Mouse (Mus musculus) hindbrain, postnatal 0 days (tissue): Measurements from ENCODE around the gene Hdgfl3. TPM values are rescaled to one million over a fixed set of nuclear protein-coding genes. Genes with fewer than 3 reads are reported as not detected.

Experiments used
- ATAC-seq: fragments of 200-750 bp; cut with Nextera tagmentation; 2 replicates; pipeline ENCODE4 v1.8.0; 2017; ENCODE audit warnings: mild to moderate bottlenecking, moderate TSS enrichment, moderate library complexity
- DNase-seq: peaks from one replicate; pipeline ENCODE4 v3.0.0-alpha.2; 2015; ENCODE audit warnings: low spot score
- H3K27ac ChIP-seq: fragments of 300-500 bp; sonication (generic); 2 replicates; pipeline ENCODE4 v1.5.1; 2014; ENCODE audit warnings: mild to moderate bottlenecking
- H3K27me3 ChIP-seq: fragments of 300-500 bp; sonication (generic); 2 replicates; pipeline ENCODE4 v1.6.1; 2014; ENCODE audit warnings: low read length, mixed read lengths; ENCODE audit not compliant: insufficient read depth
- H3K36me3 ChIP-seq: fragments of 300-500 bp; sonication (generic); 2 replicates; pipeline ENCODE4 v1.6.1; 2014; ENCODE audit warnings: low read length, mixed read lengths; ENCODE audit not compliant: insufficient read depth
- H3K4me1 ChIP-seq: fragments of 300-500 bp; sonication (generic); 2 replicates; pipeline ENCODE4 v1.6.1; 2014; ENCODE audit warnings: antibody characterized with exemption, low read length, mixed read lengths; ENCODE audit not compliant: insufficient read depth
- H3K4me2 ChIP-seq: fragments of 300-500 bp; sonication (generic); 2 replicates; pipeline ENCODE4 v1.6.1; 2014; ENCODE audit warnings: low read depth, mild to moderate bottlenecking, low read length, moderate library complexity, mixed read lengths
- H3K4me3 ChIP-seq: fragments of 300-500 bp; sonication (generic); 2 replicates; pipeline ENCODE4 v1.5.1; 2014; ENCODE audit warnings: low read length
- H3K9ac ChIP-seq: fragments of 300-500 bp; sonication (generic); replicated peaks from 2 replicates; pipeline ENCODE4 v1.6.1; 2014; ENCODE audit warnings: mild to moderate bottlenecking, low read length, moderate library complexity, mixed read lengths
- H3K9me3 ChIP-seq: fragments of 300-500 bp; sonication (generic); 2 replicates; pipeline ENCODE4 v1.6.1; 2016; ENCODE audit warnings: low read length, mixed read lengths
- CTCF ChIP-seq: IDR thresholded peaks from 2 replicates; pipeline ENCODE4 v1.5.1; 2016; ENCODE audit warnings: antibody characterized with exemption, control low read depth, low read depth
- WGBS: fragments of 180-500 bp; shearing (Covaris S2); extraction: QIAGEN DNeasy Blood & Tissue Kit; methylation state at CpG from one replicate; pipeline ENCODE4 v1.1.7; 2014; 5-methylcytosine and 5-hydroxymethylcytosine counted together
- polyA plus RNA-seq: library from polyadenylated mRNA; unstranded; fragments of >200 nt; fragmentation: Nextera tagmentation; extraction: Ambion mirVana; gene quantifications from 2 replicates; pipeline ENCODE4 v1.2.1, GENCODE M21; 2015
- total RNA-seq: library from RNA; depleted of rRNA; stranded (reverse); fragments of >200 nt; gene quantifications from 2 replicates; pipeline ENCODE4 v1.2.3, GENCODE M21; 2014

The Hdgfl3 gene
- total and polyA plus RNA-seq, 2 experiments from 2014 or later, result 53.4 to 85.2 TPM

- Histone ChIP-seq H3K9ac (peak overlapping the region; percentile 99), H3K9me3 (no peaks in the 10 kb centered on the region), H3K4me2 (peak overlapping the region; percentile 77), H3K27ac (peak overlapping the region; percentile 96), H3K4me1 (peaks cover 10% of the 10 kb centered on the region; the same call in 1 of the 2 replicates), H3K27me3 (no peaks in the 10 kb centered on the region), H3K36me3 (no peaks in the 10 kb centered on the region), H3K4me3 (peak overlapping the region; percentile 95)
- DNase-seq, result peak; percentile 83
- no peak for TF ChIP-seq CTCF
- peak; percentile 73 for ATAC-seq
- 1% methylated on average over 98 of the region's 103 CpGs for WGBS
Observed at GRCm38 (mm10) chr7:81933601-81934266, 539 bp downstream of the Hdgfl3 start.

GRCm38 (mm10) chr7:81933061-81933600 is 1.1 kb downstream of the Hdgfl3 start:
- H3K4me3 ChIP-seq, result peak overlapping the region; percentile 95
- peak overlapping the region; percentile 96 for H3K27ac ChIP-seq
- H3K27me3 ChIP-seq, result no peaks in the 10 kb centered on the region
- DNase-seq (peak; percentile 40), ATAC-seq (peak; percentile 32)
- no peaks in the 10 kb centered on the region for H3K36me3 ChIP-seq
- WGBS, result 3% methylated on average over 23 of the region's 23 CpGs
- TF ChIP-seq CTCF, result no peak
- no peaks in the 10 kb centered on the region for H3K9me3 ChIP-seq
- peaks cover 10% of the 10 kb centered on the region; the same call in 1 of the 2 replicates for H3K4me1 ChIP-seq
- peak overlapping the region; percentile 99 for H3K9ac ChIP-seq
- H3K4me2 ChIP-seq, result peak overlapping the region; percentile 77

- 29% methylated on average over 5 of the region's 5 CpGs for WGBS
- H3K4me2 ChIP-seq, result peak overlapping the region; percentile 77
- ATAC-seq, result no peak
- H3K36me3 ChIP-seq, result no peaks in the 10 kb centered on the region
- no peak overlapping the region for H3K27ac ChIP-seq
- TF ChIP-seq CTCF, result no peak
- H3K4me1 ChIP-seq, result peaks cover 10% of the 10 kb centered on the region; the same call in 1 of the 2 replicates
- no peaks in the 10 kb centered on the region for H3K9me3 ChIP-seq
- H3K4me3 ChIP-seq, result peak overlapping the region; percentile 95
- no peaks in the 10 kb centered on the region for H3K27me3 ChIP-seq
- H3K9ac ChIP-seq, result peak overlapping the region; percentile 99
- DNase-seq, result no peak
Observed at GRCm38 (mm10) chr7:81932521-81933045, 1.7 kb downstream of the Hdgfl3 start.

GRCm38 (mm10) chr7:81928998-81929397 is 5.3 kb downstream of the Hdgfl3 start:
- Histone ChIP-seq H3K4me1 (peaks cover 10% of the 10 kb centered on the region; the same call in 1 of the 2 replicates), H3K27ac (no peak overlapping the region), H3K4me2 (no peak overlapping the region), H3K4me3 (no peak overlapping the region), H3K9me3 (no peaks in the 10 kb centered on the region), H3K27me3 (no peaks in the 10 kb centered on the region), H3K36me3 (no peaks in the 10 kb centered on the region), H3K9ac (no peak overlapping the region)
- no peak for DNase-seq
- TF ChIP-seq CTCF, result no peak
- ATAC-seq, result no peak
- 80% methylated on average over 7 of the region's 7 CpGs for WGBS

GRCm38 (mm10) chr7:81921379-81921952 is 12.8 kb downstream of the Hdgfl3 start:
- H3K4me2 ChIP-seq, result no peak overlapping the region
- H3K27me3 ChIP-seq, result no peaks in the 10 kb centered on the region
- H3K4me3 ChIP-seq, result no peak overlapping the region
- DNase-seq, result no peak
- no peaks in the 10 kb centered on the region for H3K9me3 ChIP-seq
- no peak for TF ChIP-seq CTCF
- no peaks in the 10 kb centered on the region for H3K36me3 ChIP-seq
- no peaks in the 10 kb centered on the region for H3K4me1 ChIP-seq
- no peak for ATAC-seq
- WGBS, result 73% methylated on average over 1 of the region's 1 CpGs
- H3K27ac ChIP-seq, result no peak overlapping the region
- no peak overlapping the region for H3K9ac ChIP-seq

GRCm38 (mm10) chr7:81920314-81920713 is 14.0 kb downstream of the Hdgfl3 start:
- 83% methylated on average over 4 of the region's 4 CpGs for WGBS
- no peak for TF ChIP-seq CTCF

More at GRCm38 (mm10) chr7:81920314-81920713, 14.0 kb downstream of the Hdgfl3 start:
- Histone ChIP-seq H3K4me1 (no peaks in the 10 kb centered on the region), H3K9me3 (no peaks in the 10 kb centered on the region), H3K27ac (no peak overlapping the region), H3K4me2 (no peak overlapping the region), H3K4me3 (no peak overlapping the region), H3K27me3 (no peaks in the 10 kb centered on the region), H3K9ac (no peak overlapping the region), H3K36me3 (no peaks in the 10 kb centered on the region)
- no peak for DNase-seq
- ATAC-seq, result no peak
